Mouse (Mus musculus) megakaryocyte, embryonic 14.5 days (primary cell): Measurements from ENCODE around the gene Emilin2.

Experiments used
- FLI1 ChIP-seq: IDR thresholded peaks from 2 replicates; pipeline ENCODE4 v1.6.1; 2012; ENCODE audit warnings: low read length, inconsistent platforms, mixed read lengths
- GATA1 ChIP-seq: IDR thresholded peaks from 3 replicates; pipeline ENCODE4 v1.6.1; 2012; ENCODE audit warnings: mixed read lengths, low read length, inconsistent platforms, borderline replicate concordance

GRCm38 (mm10) chr17:71233210-71233609, 78.6 kb downstream of the Emilin2 start:
- TF ChIP-seq GATA1 (no peak), FLI1 (no peak)
